Mouse (Mus musculus): ENCODE measurements around the gene Diaph3.
"Not testable (repeated sequence)": the region's sequence is repeated elsewhere in the genome, so short reads cannot be mapped to it uniquely, and the experiment has no call there.

Diaph3 gene

GRCm38 (mm10) chr14:86738916-86739315 is 402.1 kb downstream of the Diaph3 start:
- DNase-seq (ENCODE audit: low spot score in 2 of 2) = no peak

GRCm38 (mm10) chr14:86736646-86737045 is 404.4 kb downstream of the Diaph3 start:
- no peak for DNase-seq (ENCODE audit: low spot score in 2 of 2)

GRCm38 (mm10) chr14:86731300-86731699 is 409.7 kb downstream of the Diaph3 start:
- no peak for DNase-seq (ENCODE audit: low spot score in 2 of 2)

- DNase-seq (ENCODE audit: low spot score in 2 of 2) = no peak
Measured at GRCm38 (mm10) chr14:86729617-86730098, 411.4 kb downstream of the Diaph3 start.

GRCm38 (mm10) chr14:86727538-86728045 is 413.4 kb downstream of the Diaph3 start:
- no peak for DNase-seq (ENCODE audit: low spot score in 2 of 2)

- DNase-seq (ENCODE audit: low spot score in 2 of 2) = no peak
Measured at GRCm38 (mm10) chr14:86721768-86722167, 419.3 kb downstream of the Diaph3 start.

GRCm38 (mm10) chr14:86721082-86721481 is 420.0 kb downstream of the Diaph3 start:
- DNase-seq (ENCODE audit: low spot score in 2 of 2) = no peak

GRCm38 (mm10) chr14:86720408-86720807 is 420.6 kb downstream of the Diaph3 start:
- DNase-seq (ENCODE audit: low spot score in 2 of 2) = not testable (repeated sequence)

GRCm38 (mm10) chr14:86714088-86714690 is 426.8 kb downstream of the Diaph3 start:
- DNase-seq (ENCODE audit: low spot score in 2 of 2) = no peak

GRCm38 (mm10) chr14:86704080-86704479 is 437.0 kb downstream of the Diaph3 start:
- DNase-seq (ENCODE audit: low spot score in 2 of 2) = no peak

GRCm38 (mm10) chr14:86701145-86701544 is 439.9 kb downstream of the Diaph3 start:
- DNase-seq (ENCODE audit: low spot score in 2 of 2) = no peak

GRCm38 (mm10) chr14:86697887-86698286 is 443.1 kb downstream of the Diaph3 start:
- DNase-seq (ENCODE audit: low spot score in 2 of 2) = no peak

GRCm38 (mm10) chr14:86692714-86693113 is 448.3 kb downstream of the Diaph3 start:
- DNase-seq (ENCODE audit: low spot score in 2 of 2) = no peak

- DNase-seq (ENCODE audit: low spot score in 2 of 2) = no peak
Measured at GRCm38 (mm10) chr14:86691298-86691697, 449.7 kb downstream of the Diaph3 start.

- DNase-seq (ENCODE audit: low spot score in 2 of 2) = no peak
Measured at GRCm38 (mm10) chr14:86684585-86685503, 456.2 kb downstream of the Diaph3 start.

- DNase-seq (ENCODE audit: low spot score in 2 of 2) = no peak
Measured at GRCm38 (mm10) chr14:86681951-86682350, 459.1 kb downstream of the Diaph3 start.

GRCm38 (mm10) chr14:86678992-86679391 is 462.0 kb downstream of the Diaph3 start:
- no peak for DNase-seq (ENCODE audit: low spot score in 2 of 2)

- no peak for DNase-seq (ENCODE audit: low spot score in 2 of 2)
Measured at GRCm38 (mm10) chr14:86678179-86678780, 462.8 kb downstream of the Diaph3 start.

- DNase-seq (ENCODE audit: low spot score in 2 of 2) = no peak
Measured at GRCm38 (mm10) chr14:86677015-86677414, 464.0 kb downstream of the Diaph3 start.

- DNase-seq (ENCODE audit: low spot score in 2 of 2) = no peak
Measured at GRCm38 (mm10) chr14:86675314-86675713, 465.7 kb downstream of the Diaph3 start.

- DNase-seq (ENCODE audit: low spot score in 2 of 2) = no peak
Measured at GRCm38 (mm10) chr14:86662846-86663245, 478.2 kb downstream of the Diaph3 start.

GRCm38 (mm10) chr14:86660556-86660955 is 480.5 kb downstream of the Diaph3 start:
- no peak for DNase-seq (ENCODE audit: low spot score in 2 of 2)

Measured in heart, adult 9 months (tissue).